Mouse (Mus musculus): Measurements from ENCODE around the gene March6. TPM values are rescaled to one million over a fixed set of nuclear protein-coding genes. Genes with fewer than 3 reads are reported as not detected.

March6 gene
- polyA plus RNA-seq, 1 experiment from 2014 or later: 102 TPM

DNA sequence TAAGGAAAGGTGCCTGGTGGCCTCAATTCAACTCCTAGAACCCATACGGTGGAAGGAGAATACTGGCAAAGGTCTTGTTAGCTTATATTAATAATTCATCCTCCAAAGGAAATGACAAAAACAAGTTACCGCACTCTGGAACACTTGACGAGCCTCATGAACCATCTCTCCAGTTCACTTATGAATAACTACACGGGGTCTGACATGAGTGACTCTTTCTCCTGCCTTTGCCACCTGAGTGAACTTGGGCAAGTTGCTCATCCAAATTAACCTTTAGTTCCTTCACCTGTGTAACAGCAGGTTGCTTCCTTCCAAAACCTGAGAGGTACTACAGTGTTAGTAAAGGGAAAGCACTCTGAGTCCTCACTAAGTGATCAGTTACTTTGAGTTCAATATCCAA, 2.4 kb downstream of the March6 start:
- WGBS: 91% methylated on average over 4 of the region's 4 CpGs
- no peak for ATAC-seq (ENCODE audit: low FRiP score)
- Histone ChIP-seq H3K4me1 (replicated peaks; ENCODE audit: control insufficient read depth, insufficient read depth, low read length) (peaks cover 17% of the 10 kb centered on the region), H3K9ac (no peak overlapping the region), H3K9me3 (ENCODE audit: control insufficient read depth, low read length) (0 out of 2 replicates have a peak, but pooled peaks cover 3% of the 10 kb centered on the region), H3K27me3 (ENCODE audit: control insufficient read depth, insufficient read depth, low read length) (no peaks in the 10 kb centered on the region), H3K27ac (no peak overlapping the region), H3K4me3 (replicated peaks; ENCODE audit: low read length) (no peak overlapping the region), H3K36me3 (replicated peaks; ENCODE audit: control insufficient read depth, insufficient read depth) (no peaks in the 10 kb centered on the region), H3K4me2 (replicated peaks) (peak overlapping the region; percentile 68)
- DNase-seq (ENCODE audit: low spot score): no peak

DNA sequence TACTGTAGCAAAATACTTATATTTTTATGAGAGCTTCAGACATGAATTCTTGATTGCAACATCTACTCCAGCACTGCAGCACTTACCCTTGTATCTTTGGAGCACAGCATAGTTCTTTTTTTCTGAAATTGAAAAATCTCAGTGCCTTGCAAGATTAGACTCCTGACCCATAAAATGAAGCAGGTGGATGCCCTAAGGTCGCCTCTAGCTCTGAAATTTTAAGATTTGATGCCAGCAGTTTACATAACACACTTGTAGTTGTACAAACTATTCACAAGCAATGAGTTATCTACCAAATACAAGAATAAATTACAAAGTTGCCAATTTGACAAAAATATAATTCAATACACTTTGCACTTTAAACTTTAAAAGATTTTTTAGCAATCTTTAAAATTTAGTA, 4.4 kb downstream of the March6 start:
- peaks cover 17% of the 10 kb centered on the region for H3K4me1 ChIP-seq (replicated peaks; ENCODE audit: control insufficient read depth, insufficient read depth, low read length)

DNA sequence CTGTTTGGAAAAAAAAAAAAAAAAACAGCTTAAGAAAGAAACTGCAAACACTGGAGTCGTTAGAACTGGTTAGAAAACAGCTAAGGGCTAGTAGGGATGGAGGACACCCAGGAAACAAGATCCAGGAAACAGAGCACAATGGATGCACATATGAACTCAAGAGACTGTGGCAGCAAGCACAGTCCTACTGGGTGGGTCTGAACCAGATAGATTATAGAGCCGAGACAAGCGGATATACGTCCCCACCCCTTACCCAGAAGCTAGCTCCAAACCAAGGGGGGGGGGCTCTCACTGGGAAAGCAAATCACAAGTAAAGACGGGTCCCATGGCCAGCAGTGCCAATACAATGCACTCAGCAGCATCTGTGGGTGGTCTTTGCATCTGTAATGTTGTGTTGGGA, 11.9 kb downstream of the March6 start:
- Histone ChIP-seq H3K9me3 (ENCODE audit: control insufficient read depth, low read length) (no peaks in the 10 kb centered on the region), H3K27ac (no peak overlapping the region), H3K9ac (no peak overlapping the region), H3K4me2 (replicated peaks) (no peak overlapping the region), H3K27me3 (ENCODE audit: control insufficient read depth, insufficient read depth, low read length) (no peaks in the 10 kb centered on the region), H3K4me1 (replicated peaks; ENCODE audit: control insufficient read depth, insufficient read depth, low read length) (no peaks in the 10 kb centered on the region), H3K4me3 (replicated peaks; ENCODE audit: low read length) (no peak overlapping the region), H3K36me3 (replicated peaks; ENCODE audit: control insufficient read depth, insufficient read depth) (no peaks in the 10 kb centered on the region)
- 83% methylated on average over 5 of the region's 5 CpGs for WGBS
- DNase-seq (ENCODE audit: low spot score) (no peak), ATAC-seq (ENCODE audit: low FRiP score) (no peak)

More for the DNA sequence above, 4.4 kb downstream of the March6 start:
- DNase-seq (ENCODE audit: low spot score): no peak
- no peaks in the 10 kb centered on the region for H3K27me3 ChIP-seq (ENCODE audit: control insufficient read depth, insufficient read depth, low read length)
- H3K9me3 ChIP-seq (ENCODE audit: control insufficient read depth, low read length): 0 out of 2 replicates have a peak, but pooled peaks cover 3% of the 10 kb centered on the region
- no peak overlapping the region for H3K9ac ChIP-seq
- no peak overlapping the region for H3K27ac ChIP-seq
- no peaks in the 10 kb centered on the region for H3K36me3 ChIP-seq (replicated peaks; ENCODE audit: control insufficient read depth, insufficient read depth)
- 93% methylated on average over 1 of the region's 1 CpGs for WGBS
- no peak overlapping the region for H3K4me3 ChIP-seq (replicated peaks; ENCODE audit: low read length)
- ATAC-seq (ENCODE audit: low FRiP score): no peak
- H3K4me2 ChIP-seq (replicated peaks): no peak overlapping the region

- Histone ChIP-seq H3K36me3 (replicated peaks; ENCODE audit: control insufficient read depth, insufficient read depth) (no peaks in the 10 kb centered on the region), H3K9me3 (ENCODE audit: control insufficient read depth, low read length) (no peaks in the 10 kb centered on the region), H3K4me2 (replicated peaks) (no peak overlapping the region), H3K4me3 (replicated peaks; ENCODE audit: low read length) (no peak overlapping the region), H3K27me3 (ENCODE audit: control insufficient read depth, insufficient read depth, low read length) (no peaks in the 10 kb centered on the region), H3K27ac (no peak overlapping the region), H3K4me1 (replicated peaks; ENCODE audit: control insufficient read depth, insufficient read depth, low read length) (no peaks in the 10 kb centered on the region), H3K9ac (no peak overlapping the region)
- 95% methylated on average over 2 of the region's 2 CpGs for WGBS
- no peak for DNase-seq (ENCODE audit: low spot score)
- ATAC-seq (ENCODE audit: low FRiP score): no peak
Observed at GRCm38 (mm10) chr15:31518371-31518770, 12.5 kb downstream of the March6 start.

DNA sequence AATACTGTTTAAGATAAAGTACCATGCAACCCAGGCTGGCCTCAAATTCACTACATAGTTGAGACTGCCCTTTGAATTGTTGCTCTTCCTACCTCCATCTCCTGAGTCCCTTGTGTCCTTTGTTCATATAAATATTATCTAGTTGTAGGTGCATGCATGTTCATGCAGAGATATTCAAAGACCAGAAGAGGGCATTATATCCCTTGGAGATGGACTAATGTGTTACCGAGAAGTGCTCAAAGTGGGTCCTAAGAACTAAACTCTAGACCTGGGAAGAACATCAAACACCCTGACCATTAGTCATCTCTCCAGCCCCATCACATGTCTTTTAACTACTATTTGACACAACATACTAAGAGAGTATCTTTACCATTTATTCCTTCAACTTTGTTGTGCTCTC, 13.7 kb downstream of the March6 start:
- no peak overlapping the region for H3K27ac ChIP-seq
- no peak for ATAC-seq (ENCODE audit: low FRiP score)
- no peak overlapping the region for H3K9ac ChIP-seq
- H3K4me3 ChIP-seq (replicated peaks; ENCODE audit: low read length): no peak overlapping the region
- no peak overlapping the region for H3K4me2 ChIP-seq (replicated peaks)
- no peaks in the 10 kb centered on the region for H3K9me3 ChIP-seq (ENCODE audit: control insufficient read depth, low read length)
- no peaks in the 10 kb centered on the region for H3K4me1 ChIP-seq (replicated peaks; ENCODE audit: control insufficient read depth, insufficient read depth, low read length)
- no peak for DNase-seq (ENCODE audit: low spot score)
- no peaks in the 10 kb centered on the region for H3K36me3 ChIP-seq (replicated peaks; ENCODE audit: control insufficient read depth, insufficient read depth)
- 82% methylated on average over 1 of the region's 1 CpGs for WGBS
- no peaks in the 10 kb centered on the region for H3K27me3 ChIP-seq (ENCODE audit: control insufficient read depth, insufficient read depth, low read length)

DNA sequence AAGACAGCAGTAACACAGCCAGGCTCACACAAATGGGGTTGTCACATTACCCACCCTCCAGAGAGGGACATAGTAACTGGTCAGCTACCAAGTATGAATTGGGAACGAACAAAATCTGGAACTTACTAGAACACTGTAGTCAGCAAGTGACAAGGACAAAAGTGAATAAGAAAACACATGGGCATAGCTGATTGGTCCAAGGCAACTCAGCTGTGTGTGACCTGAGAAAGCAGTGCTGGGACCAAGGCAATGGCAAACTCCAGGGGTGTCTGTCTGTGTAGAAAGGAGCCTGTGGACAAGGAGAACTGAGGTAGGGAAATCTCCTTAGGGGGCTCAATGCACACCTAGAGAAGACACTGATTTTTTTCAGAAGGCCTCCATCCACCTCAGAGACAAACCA, 19.1 kb downstream of the March6 start:
- Histone ChIP-seq H3K36me3 (replicated peaks; ENCODE audit: control insufficient read depth, insufficient read depth) (no peaks in the 10 kb centered on the region), H3K27ac (no peak overlapping the region), H3K9me3 (ENCODE audit: control insufficient read depth, low read length) (no peaks in the 10 kb centered on the region), H3K4me1 (replicated peaks; ENCODE audit: control insufficient read depth, insufficient read depth, low read length) (0 out of 2 replicates have a peak, but pooled peaks cover 5% of the 10 kb centered on the region), H3K9ac (no peak overlapping the region), H3K4me3 (replicated peaks; ENCODE audit: low read length) (no peak overlapping the region), H3K4me2 (replicated peaks) (no peak overlapping the region), H3K27me3 (ENCODE audit: control insufficient read depth, insufficient read depth, low read length) (no peaks in the 10 kb centered on the region)
- WGBS: 88% methylated on average over 1 of the region's 1 CpGs
- no peak for ATAC-seq (ENCODE audit: low FRiP score)
- DNase-seq (ENCODE audit: low spot score): no peak

DNA sequence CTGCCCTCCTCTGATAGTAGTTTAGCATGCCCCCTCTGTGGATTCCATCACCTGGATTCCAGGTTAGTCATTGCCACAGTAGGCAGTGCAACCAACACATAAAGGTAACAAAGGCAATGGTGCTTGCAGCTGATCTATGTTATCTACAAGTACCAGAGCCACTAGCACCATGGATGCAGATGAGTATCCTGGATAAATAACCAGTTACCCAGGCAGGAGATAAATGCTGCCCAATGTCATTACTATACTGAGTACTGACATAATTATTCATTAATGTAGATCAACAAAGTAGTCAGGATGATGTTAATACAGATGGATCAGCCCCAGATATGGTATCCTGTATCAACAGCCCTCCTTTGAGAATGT, 19.5 kb downstream of the March6 start:
- H3K4me2 ChIP-seq (replicated peaks): no peak overlapping the region
- H3K4me3 ChIP-seq (replicated peaks; ENCODE audit: low read length): no peak overlapping the region
- ATAC-seq (ENCODE audit: low FRiP score) (no peak), DNase-seq (ENCODE audit: low spot score) (no peak)
- H3K9me3 ChIP-seq (ENCODE audit: control insufficient read depth, low read length): no peaks in the 10 kb centered on the region
- H3K27me3 ChIP-seq (ENCODE audit: control insufficient read depth, insufficient read depth, low read length): no peaks in the 10 kb centered on the region
- 0 out of 2 replicates have a peak, but pooled peaks cover 5% of the 10 kb centered on the region for H3K4me1 ChIP-seq (replicated peaks; ENCODE audit: control insufficient read depth, insufficient read depth, low read length)
- no peak overlapping the region for H3K27ac ChIP-seq
- no peak overlapping the region for H3K9ac ChIP-seq
- H3K36me3 ChIP-seq (replicated peaks; ENCODE audit: control insufficient read depth, insufficient read depth): no peaks in the 10 kb centered on the region

- no peak for DNase-seq (ENCODE audit: low spot score)
- ATAC-seq (ENCODE audit: low FRiP score): no peak; the same call in 1 of the 2 replicates
- Histone ChIP-seq H3K4me2 (replicated peaks) (no peak overlapping the region), H3K4me1 (replicated peaks; ENCODE audit: control insufficient read depth, insufficient read depth, low read length) (0 out of 2 replicates have a peak, but pooled peaks cover 5% of the 10 kb centered on the region), H3K9me3 (ENCODE audit: control insufficient read depth, low read length) (no peaks in the 10 kb centered on the region), H3K27ac (no peak overlapping the region), H3K9ac (no peak overlapping the region), H3K27me3 (ENCODE audit: control insufficient read depth, insufficient read depth, low read length) (no peaks in the 10 kb centered on the region), H3K4me3 (replicated peaks; ENCODE audit: low read length) (no peak overlapping the region), H3K36me3 (replicated peaks; ENCODE audit: control insufficient read depth, insufficient read depth) (no peaks in the 10 kb centered on the region; the same call in 1 of the 2 replicates)
- 72% methylated on average over 7 of the region's 7 CpGs for whole genome bisulfite sequencing
Observed at GRCm38 (mm10) chr15:31510477-31511405, 20.1 kb downstream of the March6 start.

DNA sequence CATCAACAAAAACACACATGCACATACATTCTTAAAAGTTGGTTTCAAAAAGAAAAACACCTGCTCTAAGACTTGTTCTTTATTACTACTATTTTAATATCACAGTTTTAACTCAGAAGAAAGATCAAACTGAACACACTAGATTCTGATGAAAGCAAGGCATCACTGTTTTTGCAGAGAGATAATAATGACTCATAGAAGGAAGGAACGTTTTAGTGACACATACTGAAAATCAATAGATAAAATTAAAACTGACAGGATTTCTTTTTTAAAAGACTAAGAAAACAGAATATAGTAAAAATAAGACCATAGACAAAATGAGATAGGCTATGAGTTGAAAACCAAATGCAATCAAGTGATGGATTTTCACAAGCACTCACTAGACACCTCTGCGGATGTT, 25.8 kb downstream of the March6 start:
- no peaks in the 10 kb centered on the region for H3K27me3 ChIP-seq (ENCODE audit: control insufficient read depth, insufficient read depth, low read length)
- H3K4me2 ChIP-seq (replicated peaks): no peak overlapping the region
- H3K9ac ChIP-seq: no peak overlapping the region
- ATAC-seq (ENCODE audit: low FRiP score) (no peak), DNase-seq (ENCODE audit: low spot score) (no peak)
- WGBS: 91% methylated on average over 2 of the region's 2 CpGs
- no peak overlapping the region for H3K27ac ChIP-seq
- no peaks in the 10 kb centered on the region for H3K9me3 ChIP-seq (ENCODE audit: control insufficient read depth, low read length)
- no peak overlapping the region for H3K4me3 ChIP-seq (replicated peaks; ENCODE audit: low read length)
- peaks cover 17% of the 10 kb centered on the region for H3K36me3 ChIP-seq (replicated peaks; ENCODE audit: control insufficient read depth, insufficient read depth)
- H3K4me1 ChIP-seq (replicated peaks; ENCODE audit: control insufficient read depth, insufficient read depth, low read length): no peaks in the 10 kb centered on the region
